Mouse (Mus musculus) cortical plate, adult 2 months (tissue): ENCODE results near the gene Trim10. TPM values are rescaled to one million over a fixed set of nuclear protein-coding genes. Genes with fewer than 3 reads are reported as not detected.

Experiments used
- H3K27ac ChIP-seq: fragments of 200-500 bp; 2 replicates; pipeline ENCODE4 v1.5.1; 2012; ENCODE audit warnings: low read length, control low read depth, inconsistent platforms; ENCODE audit not compliant: insufficient read depth
- H3K4me1 ChIP-seq: fragments of 200-500 bp; 2 replicates; pipeline ENCODE4 v1.6.1; 2011; ENCODE audit warnings: low read length; ENCODE audit not compliant: control insufficient read depth, insufficient read depth
- H3K4me3 ChIP-seq: fragments of 200-500 bp; 2 replicates; pipeline ENCODE4 v1.5.1; 2011; ENCODE audit warnings: mild to moderate bottlenecking, low read length, control low read depth; ENCODE audit not compliant: insufficient read depth
- CTCF ChIP-seq: fragments of 200-500 bp; IDR thresholded peaks from 2 replicates; pipeline ENCODE4 v1.5.1; 2011; ENCODE audit warnings: mild to moderate bottlenecking, control low read depth, low read length; ENCODE audit not compliant: insufficient read depth; ENCODE audit errors: extremely low read depth
- POLR2A ChIP-seq: fragments of 200-500 bp; IDR thresholded peaks from 2 replicates; pipeline ENCODE4 v1.6.1; 2011; ENCODE audit warnings: mild to moderate bottlenecking, low read length, control low read depth; ENCODE audit not compliant: insufficient read depth; ENCODE audit errors: extremely low read depth
- polyA plus RNA-seq: library from polyadenylated mRNA; depleted of rRNA; stranded (reverse); fragments of >200 nt; gene quantifications from 2 replicates; pipeline ENCODE4 v1.2.3, GENCODE M21; 2012

Gene Trim10
- polyA plus RNA-seq, 1 experiment, result not detected

DNA sequence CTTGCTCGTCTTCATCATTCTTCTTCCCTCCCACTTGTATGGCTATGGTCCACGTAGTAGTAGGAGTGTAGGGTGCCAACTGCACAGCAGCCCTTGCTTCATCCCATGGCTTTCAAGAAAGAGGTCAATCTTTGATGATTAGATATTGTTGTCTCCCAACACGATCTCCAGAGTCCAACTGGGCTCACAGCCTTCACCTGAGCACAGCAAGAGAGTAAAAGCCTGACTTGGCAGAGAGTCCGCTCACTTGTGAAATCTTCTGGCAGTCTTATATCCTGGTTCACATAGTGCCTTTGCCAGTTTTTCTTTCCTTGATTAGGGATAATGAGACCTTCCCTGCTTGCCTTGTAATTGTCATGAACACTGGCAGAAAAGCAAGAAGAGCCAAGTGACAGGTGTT, 13.1 kb upstream of the Trim10 start:
- TF ChIP-seq POLR2A, result no peak
- no peak for TF ChIP-seq CTCF
- Histone ChIP-seq H3K4me3 (no peak overlapping the region), H3K4me1 (no peaks in the 10 kb centered on the region), H3K27ac (no peak overlapping the region)

DNA sequence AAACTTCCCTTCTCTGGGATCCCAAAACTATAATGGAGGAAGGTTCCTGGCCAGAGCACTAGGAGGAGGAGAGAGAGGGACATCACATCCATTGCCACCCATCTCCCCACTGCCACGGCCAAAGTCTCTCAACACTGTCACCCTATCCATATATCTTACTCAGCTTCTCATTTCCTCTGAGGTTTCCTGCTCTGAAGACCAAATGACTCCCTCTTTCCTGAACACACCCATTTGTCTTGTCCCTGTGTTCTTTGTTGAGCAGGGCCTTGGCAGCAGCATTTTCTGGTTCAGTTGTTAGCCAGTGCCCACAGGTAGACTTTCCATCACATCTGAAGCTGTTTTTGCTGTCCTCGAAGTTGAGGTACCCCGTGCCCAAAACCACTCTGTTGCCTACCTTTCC, 11.2 kb upstream of the Trim10 start:
- Histone ChIP-seq H3K27ac (no peak overlapping the region), H3K4me3 (no peak overlapping the region), H3K4me1 (no peaks in the 10 kb centered on the region)
- no peak for TF ChIP-seq CTCF
- TF ChIP-seq POLR2A, result no peak

DNA sequence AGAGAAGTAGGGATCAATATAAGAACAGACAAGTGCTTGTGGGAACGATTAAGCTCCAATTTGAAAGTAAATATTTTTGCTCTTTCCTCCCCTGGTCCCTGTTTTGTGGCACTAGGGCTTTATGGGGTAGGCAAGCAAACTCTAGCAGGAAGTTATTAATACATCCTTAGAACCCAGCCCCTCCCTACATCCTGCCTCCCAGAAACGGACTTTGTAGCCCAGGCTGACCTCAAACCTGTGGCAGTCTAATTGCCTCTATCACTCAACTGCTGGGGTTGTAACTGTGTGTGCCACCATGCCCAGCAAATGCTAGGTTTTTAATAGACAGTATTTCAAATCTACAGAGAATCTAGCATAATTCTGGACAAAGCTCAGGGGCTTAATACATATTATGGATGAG, 7.7 kb upstream of the Trim10 start:
- H3K4me3 ChIP-seq, result no peak overlapping the region
- no peak overlapping the region for H3K27ac ChIP-seq
- no peaks in the 10 kb centered on the region for H3K4me1 ChIP-seq
- TF ChIP-seq POLR2A, result no peak
- TF ChIP-seq CTCF, result no peak

DNA sequence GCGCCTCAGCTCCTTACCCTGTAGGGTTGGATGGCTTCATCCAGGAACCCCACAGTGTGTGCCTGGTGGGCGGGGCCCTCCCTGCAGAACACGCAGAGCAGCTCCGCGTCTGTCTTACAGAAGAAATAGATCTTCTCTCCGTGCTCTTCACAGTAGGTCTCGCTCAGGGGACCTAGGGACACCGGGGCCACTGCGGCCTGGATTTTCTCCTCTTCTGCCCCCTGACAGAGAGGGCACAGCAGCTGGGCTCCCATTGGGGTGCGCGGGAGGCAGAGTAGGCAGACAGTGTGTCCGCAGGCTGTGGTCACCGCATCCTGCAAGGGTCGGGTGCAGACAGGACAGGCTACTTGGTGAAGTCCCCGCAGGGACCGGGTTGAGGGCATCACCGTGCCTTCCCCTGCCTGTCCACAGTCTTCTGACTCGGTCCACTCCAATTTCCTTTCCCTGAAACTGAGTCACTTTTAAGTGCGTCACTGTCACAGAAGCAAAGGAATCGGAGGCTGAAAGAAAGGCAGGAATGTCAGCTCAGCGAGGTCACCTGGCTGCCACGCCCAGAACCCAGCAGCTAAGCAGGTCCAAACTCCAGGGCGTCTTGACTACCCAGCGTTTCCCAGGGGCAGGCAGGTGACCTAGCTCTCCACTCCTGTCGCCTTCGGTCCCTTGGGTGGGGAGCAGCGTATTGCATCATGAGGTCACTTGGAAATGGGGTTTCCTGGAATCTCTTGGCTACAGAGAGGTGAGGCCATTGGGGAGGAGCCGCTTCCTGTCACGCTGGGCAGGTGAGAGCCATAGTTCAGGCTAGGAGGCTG, 2.5 kb upstream of the Trim10 start, which contains the start of gene Trim15:
TSS of gene Trim15 (minus strand) at position 492 of the 809 bp plus-strand sequence.
- Histone ChIP-seq H3K27ac (no peak within 1 kb of the TSS), H3K4me3 (no peak within 1 kb of the TSS), H3K4me1 (no peaks in the 10 kb centered on the region)
- TF ChIP-seq CTCF (no peak), POLR2A (no peak)

DNA sequence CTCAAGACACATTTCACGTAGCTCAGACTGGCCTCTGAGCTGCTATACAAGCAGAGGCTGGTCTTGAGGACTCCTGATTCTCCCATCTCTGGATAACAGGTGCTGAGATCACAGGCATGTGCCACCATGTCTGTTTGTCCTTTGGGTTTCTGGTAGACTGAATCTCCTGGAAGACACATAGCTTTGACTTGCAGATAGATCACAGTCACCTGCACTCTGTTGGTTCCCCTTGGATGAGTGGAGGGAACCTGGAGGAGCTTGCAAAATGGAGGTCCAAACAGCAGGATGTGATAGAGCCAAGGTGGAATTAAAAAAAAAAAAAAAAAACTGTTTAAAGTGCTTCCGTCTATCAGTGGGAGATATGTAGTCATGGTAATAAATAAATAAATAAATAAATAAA, 538 bp upstream of the Trim10 start:
- TF ChIP-seq POLR2A (no peak), CTCF (no peak)
- no peaks in the 10 kb centered on the region for H3K4me1 ChIP-seq
- H3K4me3 ChIP-seq, result no peak overlapping the region
- H3K27ac ChIP-seq, result no peak overlapping the region

DNA sequence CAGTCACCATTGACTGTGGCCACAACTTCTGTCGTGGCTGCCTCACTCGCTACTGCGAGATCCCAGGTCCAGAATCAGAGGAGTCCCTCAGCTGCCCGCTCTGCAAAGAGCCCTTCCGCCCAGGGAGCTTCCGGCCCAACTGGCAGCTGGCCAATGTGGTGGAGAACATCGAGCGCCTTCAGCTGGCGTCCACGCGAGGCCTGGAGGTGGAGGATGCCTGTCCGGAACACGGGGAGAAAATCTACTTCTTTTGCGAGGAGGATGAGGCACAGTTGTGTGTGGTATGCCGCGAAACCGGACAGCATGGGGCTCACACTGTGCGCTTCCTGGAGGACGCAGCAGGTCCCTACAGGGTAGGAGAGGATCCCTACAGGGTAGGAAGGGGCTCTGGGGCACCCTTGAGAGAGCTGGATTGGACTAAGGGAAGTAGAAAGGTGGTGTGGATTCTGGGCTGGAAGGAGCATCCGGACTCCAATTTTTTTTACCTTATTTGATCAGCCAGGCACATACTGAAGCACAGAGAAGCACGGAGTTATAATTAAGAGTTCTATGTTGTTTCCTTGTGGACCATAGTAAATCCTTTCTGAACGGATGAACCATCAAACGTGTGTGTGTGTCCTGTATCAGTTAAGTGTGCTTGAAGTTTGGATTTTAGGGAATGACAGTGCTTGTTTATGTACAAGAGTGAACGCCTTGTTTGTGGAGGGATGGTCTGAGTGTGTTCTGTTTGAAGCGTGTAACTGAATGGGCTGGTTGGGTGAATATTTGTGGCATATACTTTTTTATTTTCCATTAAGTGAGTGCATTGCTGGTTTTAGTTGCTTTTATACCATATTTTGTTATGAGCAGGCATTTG, 809 bp downstream of the Trim10 start:
- H3K27ac ChIP-seq, result no peak overlapping the region
- TF ChIP-seq CTCF (no peak), POLR2A (no peak)
- no peak overlapping the region for H3K4me3 ChIP-seq
- no peaks in the 10 kb centered on the region for H3K4me1 ChIP-seq

DNA sequence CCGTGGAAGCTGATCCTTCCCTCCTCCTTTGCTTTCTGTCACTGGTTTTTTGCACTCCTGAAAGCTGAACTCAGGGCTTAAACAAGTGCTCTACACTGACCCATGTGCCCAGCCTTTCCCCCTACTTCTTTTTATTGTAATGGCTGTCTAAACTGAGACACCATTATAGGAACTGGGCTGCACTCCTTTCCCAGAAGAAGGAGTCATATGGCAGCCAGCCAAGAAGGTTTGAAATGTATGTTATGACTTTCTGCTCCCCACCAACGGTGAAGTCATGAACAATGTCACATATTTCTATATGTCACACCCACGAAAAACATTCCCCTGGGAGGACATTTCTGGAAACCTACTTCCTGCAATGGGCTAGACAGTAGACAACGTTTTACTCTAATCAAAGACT, 5.3 kb downstream of the Trim10 start:
- TF ChIP-seq CTCF (no peak), POLR2A (no peak)
- Histone ChIP-seq H3K4me3 (no peak overlapping the region), H3K27ac (no peak overlapping the region), H3K4me1 (no peaks in the 10 kb centered on the region)

DNA sequence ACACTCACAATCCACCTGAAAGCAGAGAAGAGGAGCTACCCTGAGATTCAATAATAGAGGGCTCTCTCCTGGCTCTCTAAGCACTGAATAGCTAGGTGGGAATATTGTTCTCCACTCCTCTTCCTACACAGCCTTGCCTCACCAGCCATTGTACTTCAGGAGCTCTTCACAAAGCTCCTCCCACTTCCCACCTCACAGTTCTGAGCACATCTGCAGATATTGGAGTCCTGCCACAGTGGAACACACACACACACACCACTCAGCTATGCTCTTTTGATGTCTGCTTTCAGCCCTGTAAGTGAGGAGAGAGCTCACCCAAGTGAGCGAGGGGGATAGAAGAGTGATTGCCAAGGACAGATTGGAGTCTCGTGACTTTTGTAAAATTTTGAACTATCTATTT, 14.0 kb downstream of the Trim10 start:
- Histone ChIP-seq H3K4me1 (no peaks in the 10 kb centered on the region), H3K27ac (no peak overlapping the region), H3K4me3 (no peak overlapping the region)
- TF ChIP-seq POLR2A (no peak), CTCF (no peak)

DNA sequence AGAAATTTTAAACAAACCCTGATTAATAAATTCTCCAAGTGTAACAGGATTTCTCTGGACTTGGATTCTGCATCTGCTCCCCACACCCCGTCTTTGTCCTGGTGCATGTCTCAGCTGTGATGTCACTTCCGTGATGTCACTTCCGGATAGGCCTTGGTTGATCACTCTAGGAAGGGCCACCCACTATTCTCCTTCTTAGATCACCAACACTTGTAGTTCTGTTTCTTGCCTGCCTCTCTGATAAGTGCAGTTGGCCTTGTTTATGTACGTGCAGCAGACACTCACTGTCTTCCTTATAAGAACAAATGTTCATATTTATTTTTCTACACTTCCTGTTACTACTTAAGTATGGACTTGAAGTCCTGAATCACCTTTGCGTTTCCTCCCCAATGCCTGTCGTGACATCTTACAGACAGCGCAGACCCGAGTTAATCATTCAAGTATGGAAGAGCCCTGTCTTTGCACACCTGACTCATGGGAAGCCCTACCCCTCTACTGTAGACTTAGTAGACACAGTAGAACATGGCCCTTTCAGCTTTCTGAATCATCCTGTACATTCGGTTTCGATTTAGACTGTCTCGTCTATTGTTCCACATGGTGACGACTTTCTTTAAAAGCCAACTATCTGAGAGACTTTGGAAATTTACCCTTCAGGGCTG, 15.9 kb downstream of the Trim10 start:
- no peak overlapping the region for H3K27ac ChIP-seq
- TF ChIP-seq POLR2A, result no peak
- no peak for TF ChIP-seq CTCF
- no peaks in the 10 kb centered on the region for H3K4me1 ChIP-seq
- no peak overlapping the region for H3K4me3 ChIP-seq
